Mouse (Mus musculus): ENCODE measurements at regions not wholly inside any gene's neighbourhood (a gene's known extent, or its start where the extent isn't known, plus 50 kb on each side); places are given as distances from the start of the nearest gene placed in this dataset.
A peak's percentile ranks its signal among the peaks of the same experiment; 100 is the strongest.

GRCm38 (mm10) chr4:95185113-95185915 lies 133.3 kb upstream of the Jun start:
- no peak for DNase-seq (ENCODE audit: low spot score)

GRCm38 (mm10) chr4:95185916-95186200 lies 133.8 kb upstream of the Jun start:
- DNase-seq (ENCODE audit: low spot score) = no peak

- no peak for DNase-seq (ENCODE audit: low spot score)
These were observed 136.1 kb upstream of the Jun start for GRCm38 (mm10) chr4:95188107-95188506.

- DNase-seq (ENCODE audit: low spot score) = no peak
These were observed 139.8 kb upstream of the Jun start for GRCm38 (mm10) chr4:95191654-95192406.

GRCm38 (mm10) chr4:95192562-95192961 lies 140.5 kb upstream of the Jun start:
- DNase-seq (ENCODE audit: low spot score) = no peak

GRCm38 (mm10) chr4:95193028-95193427 lies 141.0 kb upstream of the Jun start:
- peak; percentile 2 for DNase-seq (ENCODE audit: low spot score)

- no peak for DNase-seq (ENCODE audit: low spot score)
These were observed 141.5 kb upstream of the Jun start for GRCm38 (mm10) chr4:95193473-95193872.

- DNase-seq (ENCODE audit: low spot score) = no peak
These were observed 142.8 kb upstream of the Jun start for GRCm38 (mm10) chr4:95194621-95195455.

GRCm38 (mm10) chr4:95196106-95196505 lies 144.1 kb upstream of the Jun start:
- DNase-seq (ENCODE audit: low spot score) = peak; percentile 12

- no peak for DNase-seq (ENCODE audit: low spot score)
These were observed 145.2 kb upstream of the Jun start for GRCm38 (mm10) chr4:95197077-95197711.

GRCm38 (mm10) chr4:95199394-95199793 lies 147.4 kb upstream of the Jun start:
- DNase-seq (ENCODE audit: low spot score) = no peak

GRCm38 (mm10) chr4:95200130-95200529 lies 148.1 kb upstream of the Jun start:
- no peak for DNase-seq (ENCODE audit: low spot score)

- no peak for DNase-seq (ENCODE audit: low spot score)
These were observed 150.5 kb upstream of the Jun start for GRCm38 (mm10) chr4:95202478-95202877.

GRCm38 (mm10) chr4:95203577-95203976 lies 151.6 kb upstream of the Jun start:
- no peak for DNase-seq (ENCODE audit: low spot score)

- no peak for DNase-seq (ENCODE audit: low spot score)
These were observed 153.3 kb upstream of the Jun start for GRCm38 (mm10) chr4:95205372-95205771.

GRCm38 (mm10) chr4:95207783-95208182 lies 155.8 kb upstream of the Jun start:
- DNase-seq (ENCODE audit: low spot score) = no peak

- no peak for DNase-seq (ENCODE audit: low spot score)
These were observed 156.8 kb upstream of the Jun start for GRCm38 (mm10) chr4:95208827-95209226.

GRCm38 (mm10) chr4:95209322-95210119 lies 157.5 kb upstream of the Jun start:
- DNase-seq (ENCODE audit: low spot score) = no peak

GRCm38 (mm10) chr4:95212561-95212960 lies 160.5 kb upstream of the Jun start:
- DNase-seq (ENCODE audit: low spot score) = no peak

GRCm38 (mm10) chr4:95213026-95213425 lies 161.0 kb upstream of the Jun start:
- no peak for DNase-seq (ENCODE audit: low spot score)

GRCm38 (mm10) chr4:95214026-95214425 lies 162.0 kb upstream of the Jun start:
- DNase-seq (ENCODE audit: low spot score) = no peak
